Mouse (Mus musculus): ENCODE measurements around the gene Plpp7.

Gene Plpp7

GRCm38 (mm10) chr2:32070747-32071146 is 24.6 kb upstream of the Plpp7 start:
- no peak for DNase-seq

DNA sequence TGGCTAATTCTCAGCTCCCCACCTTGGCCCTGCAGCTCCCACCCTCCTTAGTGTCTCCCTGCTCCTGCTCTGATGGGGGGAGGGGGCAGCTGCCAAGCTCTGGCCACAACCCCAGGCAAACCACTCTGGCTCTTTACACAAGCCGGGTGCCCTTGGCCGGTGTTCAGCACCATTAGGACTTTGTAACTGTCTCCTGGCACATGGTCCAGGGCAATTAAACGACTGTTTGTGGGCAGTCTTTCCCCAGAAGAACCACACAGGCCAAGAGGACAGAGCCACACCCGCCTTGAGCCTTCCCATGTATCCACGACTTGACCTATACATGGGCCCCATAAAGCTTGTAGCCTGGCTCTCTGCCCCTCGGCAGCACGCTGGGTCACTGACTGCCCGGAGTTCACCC is 20.9 kb upstream of the Plpp7 start:
- no peak for DNase-seq

- no peak for DNase-seq
Observed at GRCm38 (mm10) chr2:32075368-32075767, 20.0 kb upstream of the Plpp7 start.

DNA sequence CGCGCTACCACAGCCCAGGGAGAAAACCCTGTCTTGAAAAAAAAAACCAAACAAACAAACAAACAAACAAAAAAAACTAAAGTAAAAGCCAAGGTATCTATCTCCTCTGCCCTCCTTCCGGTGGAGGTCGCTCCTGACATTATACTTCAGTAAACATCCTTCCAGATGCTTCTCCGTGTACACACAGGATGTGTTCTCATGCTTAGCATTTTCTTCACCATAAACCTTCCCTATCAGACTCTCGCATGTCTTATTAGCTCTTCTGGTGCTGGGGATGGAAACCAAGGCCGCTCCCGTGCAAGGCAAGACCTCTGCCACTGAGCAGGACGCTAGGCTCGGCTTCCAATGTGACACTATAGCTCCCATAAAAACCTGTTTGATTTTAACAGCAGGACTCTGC is 17.6 kb upstream of the Plpp7 start:
- no peak for DNase-seq

GRCm38 (mm10) chr2:32078522-32078921 is 16.8 kb upstream of the Plpp7 start:
- DNase-seq: peak; percentile 78 to 87

DNA sequence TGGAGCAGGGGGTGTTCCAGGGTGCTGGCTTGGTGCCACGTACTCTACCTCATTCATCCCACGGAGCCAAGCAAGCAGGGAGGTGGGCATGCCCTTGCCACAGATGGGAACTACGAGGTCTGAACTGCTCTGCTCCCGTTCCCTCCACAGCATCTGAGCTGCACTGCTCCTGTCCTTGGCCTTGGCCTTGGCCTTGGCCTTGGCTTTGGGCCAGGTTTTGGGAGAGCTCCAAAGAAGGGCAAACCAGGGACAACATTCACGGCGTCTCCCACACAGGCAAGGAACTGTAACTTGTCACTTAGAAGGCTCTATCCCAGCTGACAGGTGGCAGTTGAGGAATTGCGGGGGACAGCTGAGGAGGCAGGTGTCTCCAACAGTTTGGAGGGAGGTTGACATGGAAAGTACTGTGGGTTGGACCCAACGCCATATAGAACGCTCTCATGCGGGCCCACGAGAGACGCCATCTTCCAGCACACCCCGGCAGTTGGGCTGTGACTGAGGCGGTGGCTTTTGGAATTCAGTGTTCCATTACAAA is 16.1 kb upstream of the Plpp7 start:
- DNase-seq: no peak

- DNase-seq: no peak
Observed at GRCm38 (mm10) chr2:32080681-32081080, 14.6 kb upstream of the Plpp7 start.

DNA sequence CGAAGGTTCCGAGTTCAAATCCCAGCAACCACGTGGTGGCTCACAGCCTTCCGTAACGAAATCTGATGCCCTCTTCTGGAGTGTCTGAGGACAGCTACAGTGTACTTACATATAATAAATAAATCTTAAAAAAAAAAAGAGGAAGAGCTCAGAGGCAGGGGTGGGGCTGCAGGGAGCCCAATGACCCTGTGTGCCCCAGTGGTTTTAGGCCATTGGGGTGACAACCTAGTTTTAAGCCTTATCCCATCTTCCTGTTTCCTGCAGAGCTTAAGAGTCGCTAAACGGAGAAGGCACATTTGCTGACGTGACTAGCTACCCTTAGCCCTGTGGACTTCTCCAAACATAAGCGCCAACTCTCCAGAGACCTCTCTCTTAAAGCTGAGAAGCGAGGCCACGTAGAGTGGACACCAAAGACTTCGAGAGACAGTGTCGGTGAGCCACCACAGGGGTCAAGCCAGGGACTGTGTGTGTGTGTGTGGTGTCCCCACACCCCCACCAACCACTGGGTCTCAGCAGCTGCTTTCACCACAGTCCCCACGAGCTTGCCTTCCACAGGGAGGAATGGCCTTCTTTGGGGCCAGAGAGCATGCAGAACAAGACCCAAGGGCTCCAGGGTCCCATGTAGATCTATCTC is 13.9 kb upstream of the Plpp7 start:
- no peak for DNase-seq

- no peak for DNase-seq
Observed at GRCm38 (mm10) chr2:32082229-32082628, 13.1 kb upstream of the Plpp7 start.

- peak; percentile 77 to 82 for DNase-seq
Observed at GRCm38 (mm10) chr2:32083159-32084011, 11.9 kb upstream of the Plpp7 start.

- peak in 1 of 2 experiments; percentile 50 for DNase-seq
Observed at GRCm38 (mm10) chr2:32084111-32084871, 11.0 kb upstream of the Plpp7 start, which contains the start of gene Fam78a. Gene Fam78a (minus strand): TSS chr2:32084857.

DNA sequence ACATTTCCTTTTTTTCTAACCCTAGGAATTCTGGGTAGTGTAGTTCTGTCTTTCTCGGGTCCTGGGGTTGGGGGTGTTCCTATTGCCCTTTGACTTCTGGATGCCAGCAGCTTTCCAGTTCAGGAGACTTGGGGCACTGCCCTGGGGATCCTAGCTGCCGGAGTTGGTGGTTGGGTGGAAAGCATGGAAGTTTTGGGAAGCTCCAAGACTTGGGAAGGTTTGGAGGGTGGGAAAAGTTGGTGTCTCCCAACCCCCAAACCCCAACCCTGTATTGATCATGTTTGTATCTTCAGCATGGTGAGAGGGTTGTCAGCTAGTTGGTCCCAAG is 10.5 kb upstream of the Plpp7 start:
- no peak for DNase-seq

DNA sequence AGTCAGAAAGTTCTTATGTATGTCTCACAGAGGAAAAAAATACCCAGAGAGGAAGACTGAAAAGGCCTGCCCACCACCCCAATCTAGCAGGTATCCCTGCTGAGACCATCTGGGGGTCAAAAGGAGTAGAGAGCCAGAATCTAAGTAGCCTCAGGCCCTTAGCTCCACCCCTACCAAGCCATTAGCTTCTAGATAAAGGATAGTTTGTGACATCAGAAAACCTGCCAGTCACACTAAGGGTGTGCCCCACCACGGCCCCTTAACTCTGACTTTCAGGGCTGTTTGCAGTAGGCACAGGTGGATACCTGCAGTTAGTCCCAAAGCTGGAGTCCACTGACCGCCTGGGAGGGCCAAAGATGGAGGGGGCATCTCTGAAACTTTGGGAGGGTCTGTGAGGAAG is 10.1 kb upstream of the Plpp7 start:
- no peak for DNase-seq

GRCm38 (mm10) chr2:32087606-32088005 is 7.7 kb upstream of the Plpp7 start:
- no peak for DNase-seq

DNA sequence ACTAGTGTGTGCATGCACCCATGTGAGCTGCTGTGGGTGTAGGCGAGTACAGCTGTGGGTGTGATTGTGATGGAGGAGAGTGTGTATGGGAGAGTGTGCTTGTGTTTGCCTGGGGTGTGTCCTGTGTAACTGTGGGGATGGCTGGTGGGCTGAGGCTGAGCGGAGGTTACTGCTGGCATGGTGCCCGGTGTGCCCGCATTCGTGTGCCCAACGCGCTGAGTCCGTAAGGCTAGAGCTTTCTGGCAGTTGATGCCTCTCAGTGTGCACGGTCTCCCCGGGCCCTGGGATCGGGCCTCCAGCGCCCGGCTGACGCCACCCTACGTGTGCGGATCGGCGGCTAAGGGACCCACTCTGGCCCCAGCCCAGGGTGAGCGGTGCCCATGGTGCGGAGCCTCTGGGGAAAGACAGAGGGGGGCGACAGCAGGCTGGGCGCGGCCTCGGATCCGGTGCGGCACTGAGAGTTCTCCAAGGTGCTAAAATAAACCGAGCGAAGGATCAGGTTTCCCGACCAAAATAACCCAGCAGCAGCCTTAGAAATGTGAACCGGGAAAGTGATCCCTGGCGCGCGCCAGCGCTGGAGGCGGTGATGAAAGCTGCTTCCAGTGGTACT is 6.9 kb upstream of the Plpp7 start:
- DNase-seq: no peak

GRCm38 (mm10) chr2:32089606-32090005 is 5.7 kb upstream of the Plpp7 start:
- no peak for DNase-seq

DNA sequence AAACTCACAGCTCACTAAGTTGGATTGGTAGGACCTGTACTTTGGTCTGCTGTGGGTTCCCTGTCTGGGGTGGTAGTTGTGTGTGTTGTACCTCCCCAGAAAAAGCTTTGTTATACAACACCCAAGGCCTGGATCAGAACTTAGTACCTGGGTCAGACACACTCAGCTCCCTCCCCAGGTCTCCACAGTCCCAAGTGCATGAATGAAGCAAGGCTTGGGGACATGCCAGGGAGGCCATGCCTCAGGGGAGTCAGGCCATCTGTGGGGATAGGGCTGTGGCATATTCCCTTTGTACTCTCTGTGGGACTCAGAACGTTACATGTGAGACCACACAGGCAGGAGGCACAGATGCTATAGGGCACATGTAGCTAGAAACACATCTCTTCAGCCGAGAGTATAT is 5.2 kb upstream of the Plpp7 start:
- no peak for DNase-seq

GRCm38 (mm10) chr2:32091956-32092355 is 3.4 kb upstream of the Plpp7 start:
- no peak for DNase-seq

GRCm38 (mm10) chr2:32094001-32094707 is 1.2 kb upstream of the Plpp7 start:
- no peak for DNase-seq

DNA sequence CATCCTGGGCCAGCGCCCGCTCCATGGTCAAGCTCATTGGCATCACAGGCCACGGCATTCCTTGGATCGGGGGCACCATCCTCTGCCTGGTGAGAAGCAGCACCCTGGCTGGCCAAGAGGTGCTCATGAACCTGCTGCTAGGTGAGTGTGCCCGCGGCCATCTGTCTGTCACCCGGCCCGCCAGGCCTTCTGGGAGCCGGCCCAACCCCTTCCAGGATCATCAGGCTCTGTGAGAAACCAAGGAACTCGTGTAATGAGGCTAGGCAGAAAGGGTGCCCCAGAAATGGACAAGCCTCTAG is 743 bp downstream of the Plpp7 start:
- no peak for DNase-seq

- DNase-seq: no peak
Observed at GRCm38 (mm10) chr2:32102944-32103343, 7.6 kb downstream of the Plpp7 start.

DNA sequence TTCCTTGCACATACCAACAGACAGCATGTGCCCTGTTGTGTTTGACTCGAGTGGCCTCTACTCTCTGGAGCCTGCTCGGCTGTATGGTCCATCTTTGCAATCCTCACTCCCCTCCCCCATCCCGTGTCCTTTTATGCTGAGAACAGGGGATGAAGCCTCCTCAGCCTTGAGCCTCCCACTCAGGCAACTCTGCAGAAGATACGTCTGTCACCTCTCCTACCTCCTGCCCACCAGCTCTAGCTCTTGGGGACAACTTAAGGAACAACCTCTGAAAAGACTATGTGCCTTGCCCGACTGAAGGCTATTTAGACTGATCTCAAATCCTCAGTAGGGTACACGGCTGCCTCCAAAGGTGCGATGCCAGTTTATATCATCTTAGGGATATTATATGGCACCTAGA is 8.2 kb downstream of the Plpp7 start:
- no peak for DNase-seq

DNA sequence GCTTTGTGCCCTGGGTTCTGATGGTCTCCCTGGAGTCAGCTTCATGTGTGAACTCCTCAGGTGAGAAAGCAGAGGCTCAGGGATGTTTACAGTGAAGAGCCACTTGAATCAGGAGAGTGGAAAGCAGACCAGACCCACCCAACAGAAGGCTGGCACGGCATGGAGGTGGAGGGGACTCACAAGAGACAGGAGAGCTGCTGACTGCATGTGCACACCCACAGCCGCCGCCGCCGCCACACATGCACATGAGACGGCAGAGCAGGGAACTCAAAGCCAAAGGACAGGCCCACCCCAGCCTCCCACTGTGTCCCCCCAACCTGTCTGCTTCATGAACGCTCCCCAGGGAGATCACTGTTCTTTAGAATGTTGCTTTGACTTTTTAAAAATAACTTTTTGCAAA is 8.8 kb downstream of the Plpp7 start:
- no peak for DNase-seq

All from lung, postnatal 4 days (tissue).